Mouse (Mus musculus): ENCODE data around the gene Tmem104. TPM values are rescaled to one million over a fixed set of nuclear protein-coding genes. Genes with fewer than 3 reads are reported as not detected.
A peak's percentile ranks its signal among the peaks of the same experiment; 100 is the strongest.

Gene Tmem104
- polyA plus RNA-seq, 1 experiment from 2014 or later = 8.4 TPM

DNA sequence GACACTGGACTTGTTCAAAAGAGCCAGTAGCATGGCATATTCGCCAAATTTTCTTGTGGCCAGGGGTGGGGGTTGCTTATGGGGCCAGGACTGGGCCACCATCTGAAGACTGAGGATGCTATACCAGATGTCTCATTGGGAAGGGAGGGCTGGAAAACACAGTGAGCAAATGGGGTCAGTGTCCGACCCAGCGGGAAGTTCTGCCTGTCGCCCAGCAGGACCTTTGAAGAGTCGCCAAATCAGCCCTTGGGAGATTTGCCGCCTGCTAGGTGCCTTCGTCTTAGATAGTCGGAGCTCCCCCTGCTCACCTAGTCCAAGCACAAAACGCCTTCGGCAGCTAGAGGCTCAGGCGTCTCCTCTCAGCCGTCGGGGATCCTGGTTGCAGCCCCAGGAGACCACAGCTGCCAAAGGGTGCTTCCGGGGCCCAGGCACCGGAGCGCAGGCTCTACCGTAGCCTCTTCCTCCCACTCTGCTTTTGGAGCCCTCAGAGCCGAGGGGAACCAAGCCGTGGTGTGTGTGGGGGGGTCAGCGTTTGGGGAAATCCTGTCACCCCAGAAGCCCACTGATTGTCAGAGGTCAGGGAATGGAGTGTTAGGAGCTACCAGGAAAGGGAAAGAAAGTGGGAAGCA lies 78.6 kb downstream of the Tmem104 start:
- H3K4me2 ChIP-seq = peak overlapping the region; percentile 89
- no peak for ATAC-seq (ENCODE audit: insufficient number of reproducible peaks, low FRiP score)
- H3K4me1 ChIP-seq (replicated peaks) = peaks cover 27% of the 10 kb centered on the region
- H3K36me3 ChIP-seq = peaks cover 13% of the 10 kb centered on the region
- 4% methylated on average over 20 of the region's 20 CpGs for WGBS
- no peak overlapping the region for H3K9ac ChIP-seq
- no peak overlapping the region for H3K27ac ChIP-seq (ENCODE audit: poor library complexity, severe bottlenecking)
- H3K27me3 ChIP-seq (replicated peaks) = peaks cover 91% of the 10 kb centered on the region
- H3K9me3 ChIP-seq (replicated peaks) = no peaks in the 10 kb centered on the region
- peak overlapping the region; percentile 50 for H3K4me3 ChIP-seq

DNA sequence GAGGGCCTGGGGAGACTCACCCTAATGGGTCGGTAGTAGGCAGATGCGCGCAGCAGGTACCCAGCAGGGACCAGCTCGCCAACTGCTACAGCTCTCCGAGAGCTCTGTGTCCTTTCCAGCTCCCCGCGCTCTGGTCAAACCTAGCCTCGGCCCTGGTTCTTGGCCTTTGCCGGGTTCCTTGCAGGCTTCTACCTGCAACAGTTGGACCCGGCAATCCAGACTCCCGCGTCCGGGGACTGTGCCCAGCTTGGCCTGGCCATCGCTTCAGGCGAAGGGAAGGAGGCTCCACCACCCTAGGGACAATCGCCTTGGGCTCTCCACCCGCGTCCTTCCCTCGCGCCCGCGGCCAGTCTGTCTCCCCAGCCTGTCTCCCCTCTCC lies 79.1 kb downstream of the Tmem104 start:
- Histone ChIP-seq H3K9me3 (replicated peaks) (no peaks in the 10 kb centered on the region), H3K4me2 (peak overlapping the region; percentile 89), H3K4me3 (peak overlapping the region; percentile 50), H3K9ac (peak overlapping the region; percentile 69; the same call in 1 of the 2 replicates), H3K27me3 (replicated peaks) (peaks cover 86% of the 10 kb centered on the region), H3K27ac (ENCODE audit: poor library complexity, severe bottlenecking) (no peak overlapping the region), H3K4me1 (replicated peaks) (peaks cover 27% of the 10 kb centered on the region), H3K36me3 (peaks cover 13% of the 10 kb centered on the region)
- 0% methylated on average over 22 of the region's 22 CpGs for WGBS
- ATAC-seq (ENCODE audit: insufficient number of reproducible peaks, low FRiP score) = no peak

DNA sequence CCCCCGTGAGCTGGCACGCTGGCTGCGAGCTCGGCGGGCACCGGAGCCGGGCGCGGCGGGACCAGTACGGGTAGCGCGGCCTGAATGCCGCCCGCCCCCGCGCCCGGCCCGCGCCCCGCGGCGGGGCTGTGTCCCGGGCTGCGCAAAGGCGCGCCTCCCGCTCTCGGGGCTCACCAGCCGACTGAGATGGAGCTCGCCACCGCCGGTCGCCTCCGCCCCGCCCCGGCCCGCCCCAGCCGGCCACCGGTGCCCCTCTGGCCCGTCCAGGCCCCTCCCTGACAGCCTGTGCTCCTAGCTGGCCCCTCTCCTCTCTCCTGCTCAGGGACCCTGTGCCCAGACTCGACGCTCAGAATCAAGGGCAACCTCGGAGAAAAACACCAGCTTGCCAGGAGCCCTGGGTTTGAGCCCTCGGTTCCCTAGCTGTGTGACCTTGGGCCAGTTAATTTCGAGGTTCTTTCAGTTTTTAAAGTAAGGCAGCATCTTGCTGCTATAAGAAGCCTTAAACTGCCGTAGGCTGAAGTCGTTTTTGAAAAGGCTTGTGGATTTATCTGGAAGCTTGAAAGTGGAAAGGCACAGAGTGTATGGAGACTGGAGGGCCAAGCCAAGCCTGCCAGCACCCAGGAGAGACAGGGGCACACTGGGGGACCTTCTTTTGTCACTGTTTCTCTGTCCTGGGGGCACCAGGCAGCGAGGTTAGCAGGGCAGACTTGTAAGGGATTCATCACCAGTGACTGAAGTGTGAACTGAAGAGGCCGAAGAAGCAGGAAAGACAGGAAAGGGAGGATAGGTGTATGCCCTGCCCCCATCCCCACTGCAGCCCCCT lies 80.0 kb downstream of the Tmem104 start, which contains the start of gene Grin2c:
Gene Grin2c (minus strand): TSS at position 183 of the 823 bp plus-strand sequence.
- Histone ChIP-seq H3K9me3 (replicated peaks) (no peaks in the 10 kb centered on the region), H3K4me1 (replicated peaks) (peaks cover 27% of the 10 kb centered on the region), H3K27ac (ENCODE audit: poor library complexity, severe bottlenecking) (no peak within 1 kb of the TSS), H3K36me3 (peaks cover 13% of the 10 kb centered on the region), H3K9ac (peak within 1 kb of the TSS; percentile 69), H3K4me2 (peak within 1 kb of the TSS; percentile 89), H3K27me3 (replicated peaks) (peaks cover 84% of the 10 kb centered on the region), H3K4me3 (peak within 1 kb of the TSS; percentile 50)
- no peak for ATAC-seq (ENCODE audit: insufficient number of reproducible peaks, low FRiP score)
- WGBS = 6% methylated on average over 49 of the region's 50 CpGs

DNA sequence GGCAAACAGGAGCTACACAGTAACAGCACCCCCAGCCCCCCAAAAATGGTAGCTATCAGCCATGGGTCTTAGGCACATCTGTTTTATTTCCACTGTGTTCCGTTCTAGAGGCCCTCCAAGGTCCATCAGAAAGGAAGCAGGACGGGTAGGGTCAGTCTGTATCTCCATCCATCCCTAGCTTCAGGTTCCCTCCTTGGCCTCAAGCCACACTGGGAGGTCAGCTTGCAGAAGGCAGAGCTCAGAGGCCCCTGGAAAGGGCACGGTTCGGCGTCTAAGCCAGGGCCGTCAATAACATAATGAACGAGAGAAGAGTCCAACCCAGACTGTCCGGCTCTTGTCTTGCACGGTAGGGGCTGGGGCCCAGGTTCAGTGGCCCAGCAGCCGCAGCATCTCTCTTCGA lies 80.7 kb downstream of the Tmem104 start:
- H3K27ac ChIP-seq (ENCODE audit: poor library complexity, severe bottlenecking) = no peak overlapping the region
- H3K4me3 ChIP-seq = no peak overlapping the region
- H3K36me3 ChIP-seq = peaks cover 13% of the 10 kb centered on the region
- peaks cover 27% of the 10 kb centered on the region for H3K4me1 ChIP-seq (replicated peaks)
- H3K4me2 ChIP-seq = no peak overlapping the region
- 72% methylated on average over 11 of the region's 11 CpGs for WGBS
- peaks cover 77% of the 10 kb centered on the region for H3K27me3 ChIP-seq (replicated peaks)
- H3K9ac ChIP-seq = no peak overlapping the region
- no peaks in the 10 kb centered on the region for H3K9me3 ChIP-seq (replicated peaks)
- ATAC-seq (ENCODE audit: insufficient number of reproducible peaks, low FRiP score) = no peak

DNA sequence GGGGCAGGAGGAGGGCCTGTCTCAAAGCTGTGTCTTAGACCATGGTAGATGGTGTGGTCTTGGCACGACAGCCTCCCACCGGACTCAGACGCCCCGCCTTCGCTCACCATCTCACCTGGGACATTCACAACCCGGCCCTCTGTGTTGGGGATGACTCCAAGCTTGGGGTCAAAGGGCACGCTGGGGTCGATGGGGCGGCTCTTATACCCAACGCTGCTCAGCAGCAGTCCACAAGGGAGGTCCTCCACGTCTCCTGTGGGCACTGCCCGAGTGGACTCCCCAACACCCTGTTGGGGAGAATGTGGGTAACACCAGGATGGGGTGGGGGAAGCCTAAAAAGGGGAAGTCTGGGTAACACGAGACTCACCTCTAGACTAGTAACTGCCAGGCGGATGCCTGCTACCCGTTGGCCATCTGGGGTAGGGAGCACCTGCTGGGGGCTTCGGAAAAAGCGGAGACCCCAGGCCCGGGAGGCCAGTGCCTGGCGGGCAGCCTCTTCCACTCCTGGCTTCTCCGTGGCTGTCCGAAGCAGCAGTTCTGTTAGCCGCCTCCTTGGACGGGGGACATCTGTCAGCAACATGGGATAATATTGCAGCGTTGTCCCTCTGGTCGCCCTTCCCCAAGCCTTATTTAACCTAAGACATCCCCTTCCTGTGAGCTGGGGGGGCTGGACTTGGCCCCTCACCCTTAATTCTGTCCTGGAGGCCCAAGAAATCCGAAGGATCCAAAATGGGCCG lies 82.2 kb downstream of the Tmem104 start:
- Histone ChIP-seq H3K27me3 (replicated peaks) (peaks cover 61% of the 10 kb centered on the region), H3K27ac (ENCODE audit: poor library complexity, severe bottlenecking) (no peak overlapping the region), H3K9ac (no peak overlapping the region), H3K4me2 (no peak overlapping the region), H3K36me3 (peaks cover 13% of the 10 kb centered on the region), H3K4me3 (no peak overlapping the region), H3K4me1 (replicated peaks) (peaks cover 27% of the 10 kb centered on the region), H3K9me3 (replicated peaks) (no peaks in the 10 kb centered on the region)
- ATAC-seq (ENCODE audit: insufficient number of reproducible peaks, low FRiP score) = no peak
- WGBS = 90% methylated on average over 27 of the region's 27 CpGs

DNA sequence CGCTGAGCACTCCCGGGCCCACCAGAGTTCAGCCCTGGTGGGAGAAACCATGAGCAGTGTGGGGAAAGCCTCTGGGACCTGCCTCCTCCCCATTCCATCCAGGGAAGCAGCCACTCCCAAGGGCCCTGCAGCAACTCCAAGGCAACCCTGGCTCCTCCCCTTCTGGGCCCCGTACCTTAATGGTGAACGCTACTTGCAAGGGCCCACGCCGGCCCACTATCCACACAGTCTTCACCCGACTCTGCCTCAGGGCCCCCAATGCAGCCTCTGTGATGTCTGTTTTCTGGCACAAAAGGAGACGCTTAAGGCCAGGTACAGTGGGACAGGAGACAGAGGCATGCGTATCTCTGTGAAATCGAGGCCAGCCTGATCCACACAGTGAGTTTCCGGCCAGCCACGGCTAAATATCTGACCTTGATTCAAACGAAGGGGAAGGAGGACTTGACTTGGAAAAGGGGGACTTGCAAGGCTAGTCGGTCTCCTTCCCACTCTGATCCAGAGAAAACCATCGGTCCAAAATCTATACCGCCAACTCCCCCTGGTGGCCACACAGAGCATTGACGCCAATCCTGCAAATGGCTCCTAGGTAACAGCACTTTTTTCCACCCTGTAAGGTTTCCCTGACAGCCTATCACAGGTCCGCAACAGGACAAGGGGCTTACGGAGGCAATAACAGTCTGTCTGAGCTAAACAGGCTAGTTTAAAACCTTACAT lies 83.0 kb downstream of the Tmem104 start:
- no peaks in the 10 kb centered on the region for H3K9me3 ChIP-seq (replicated peaks)
- no peak overlapping the region for H3K4me2 ChIP-seq
- H3K4me3 ChIP-seq = no peak overlapping the region
- WGBS = 26% methylated on average over 19 of the region's 19 CpGs
- H3K36me3 ChIP-seq = peaks cover 13% of the 10 kb centered on the region
- peaks cover 53% of the 10 kb centered on the region for H3K27me3 ChIP-seq (replicated peaks)
- peaks cover 23% of the 10 kb centered on the region for H3K4me1 ChIP-seq (replicated peaks)
- peak; percentile 19; the same call in 1 of the 2 replicates for ATAC-seq (ENCODE audit: insufficient number of reproducible peaks, low FRiP score)
- H3K27ac ChIP-seq (ENCODE audit: poor library complexity, severe bottlenecking) = no peak overlapping the region
- no peak overlapping the region for H3K9ac ChIP-seq

DNA sequence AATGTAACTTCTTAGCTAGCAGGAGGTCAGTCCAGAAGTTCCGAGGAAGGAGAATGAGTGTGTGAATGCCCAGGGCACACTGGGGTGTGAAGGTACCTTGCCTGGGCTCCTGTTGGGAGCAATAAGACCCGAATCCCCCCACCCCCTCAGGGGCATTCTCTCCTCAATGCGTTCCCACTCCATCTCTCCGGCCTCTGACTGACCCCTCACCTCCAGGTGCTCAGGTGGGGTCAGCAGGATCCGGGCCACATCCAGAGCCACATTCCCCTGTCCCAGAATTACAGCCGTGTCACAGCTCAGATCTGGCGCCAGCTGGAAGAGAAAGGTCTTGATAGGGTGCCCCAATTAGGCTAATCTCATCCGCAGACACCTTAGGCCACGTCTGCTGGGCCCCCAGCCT lies 83.8 kb downstream of the Tmem104 start:
- Histone ChIP-seq H3K9ac (no peak overlapping the region), H3K36me3 (peaks cover 13% of the 10 kb centered on the region), H3K27me3 (replicated peaks) (peaks cover 46% of the 10 kb centered on the region), H3K27ac (ENCODE audit: poor library complexity, severe bottlenecking) (no peak overlapping the region), H3K4me1 (replicated peaks) (peaks cover 23% of the 10 kb centered on the region), H3K4me2 (no peak overlapping the region), H3K9me3 (replicated peaks) (no peaks in the 10 kb centered on the region), H3K4me3 (no peak overlapping the region)
- 73% methylated on average over 9 of the region's 9 CpGs for WGBS
- ATAC-seq (ENCODE audit: insufficient number of reproducible peaks, low FRiP score) = no peak

DNA sequence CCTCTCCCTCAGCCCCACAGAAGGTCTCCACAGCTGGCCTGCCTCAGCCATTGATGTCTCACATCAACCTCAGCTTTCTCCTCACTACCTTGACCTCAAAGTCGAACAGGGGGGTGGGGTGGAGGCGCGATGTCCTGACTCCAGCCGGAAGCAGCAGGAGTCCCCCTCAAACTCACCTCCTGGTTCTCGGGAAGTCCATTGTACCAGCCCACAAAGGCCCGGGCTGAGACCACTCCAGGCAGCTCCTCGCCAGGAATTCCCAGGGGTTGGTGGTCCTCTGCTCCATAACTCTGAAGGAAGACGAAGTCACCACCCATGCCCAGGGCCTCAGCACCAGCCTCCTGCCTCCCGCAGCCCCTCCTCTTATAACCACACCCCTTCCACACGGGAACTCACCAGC lies 84.2 kb downstream of the Tmem104 start:
- H3K9me3 ChIP-seq (replicated peaks) = no peaks in the 10 kb centered on the region
- 67% methylated on average over 10 of the region's 10 CpGs for WGBS
- peaks cover 41% of the 10 kb centered on the region for H3K27me3 ChIP-seq (replicated peaks)
- H3K4me1 ChIP-seq (replicated peaks) = peaks cover 22% of the 10 kb centered on the region
- no peak overlapping the region for H3K4me2 ChIP-seq
- no peak for ATAC-seq (ENCODE audit: insufficient number of reproducible peaks, low FRiP score)
- H3K4me3 ChIP-seq = no peak overlapping the region
- H3K36me3 ChIP-seq = peaks cover 13% of the 10 kb centered on the region
- H3K27ac ChIP-seq (ENCODE audit: poor library complexity, severe bottlenecking) = no peak overlapping the region
- H3K9ac ChIP-seq = no peak overlapping the region

DNA sequence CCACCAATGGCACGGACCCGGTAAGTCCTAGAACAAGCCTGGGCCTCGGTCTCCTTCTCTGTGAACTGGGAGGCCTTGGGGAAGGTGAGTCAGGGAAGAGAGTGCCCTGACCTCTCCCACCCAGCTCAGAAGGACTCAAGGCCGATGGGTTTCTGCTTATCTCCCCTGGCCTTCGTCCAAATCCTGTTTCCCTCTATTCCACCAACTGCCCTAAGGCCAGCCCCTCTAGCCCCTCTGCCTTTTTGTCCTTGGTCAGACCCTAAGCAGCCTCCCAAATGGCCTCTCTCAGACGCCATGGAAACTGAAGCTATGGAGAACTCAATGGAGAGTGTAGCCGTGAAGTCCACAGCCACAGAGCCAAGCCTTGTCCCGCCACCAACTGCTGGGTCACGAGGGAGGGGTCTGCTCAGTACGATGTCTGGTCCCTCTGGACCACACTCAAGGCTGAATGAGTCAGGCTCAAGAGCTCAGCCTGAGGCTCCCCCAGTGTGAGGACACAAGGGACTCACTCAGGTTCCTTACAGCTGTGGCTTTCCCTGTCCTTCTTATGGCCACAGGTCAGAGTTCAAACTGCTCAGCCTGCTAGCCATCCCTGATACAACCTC lies 85.7 kb downstream of the Tmem104 start:
- Histone ChIP-seq H3K9ac (no peak overlapping the region), H3K9me3 (replicated peaks) (no peaks in the 10 kb centered on the region), H3K4me3 (no peak overlapping the region), H3K4me1 (replicated peaks) (peaks cover 18% of the 10 kb centered on the region), H3K27ac (ENCODE audit: poor library complexity, severe bottlenecking) (no peak overlapping the region), H3K36me3 (peaks cover 13% of the 10 kb centered on the region), H3K4me2 (no peak overlapping the region), H3K27me3 (replicated peaks) (peaks cover 26% of the 10 kb centered on the region)
- ATAC-seq (ENCODE audit: insufficient number of reproducible peaks, low FRiP score) = no peak
- WGBS = 64% methylated on average over 10 of the region's 10 CpGs

DNA sequence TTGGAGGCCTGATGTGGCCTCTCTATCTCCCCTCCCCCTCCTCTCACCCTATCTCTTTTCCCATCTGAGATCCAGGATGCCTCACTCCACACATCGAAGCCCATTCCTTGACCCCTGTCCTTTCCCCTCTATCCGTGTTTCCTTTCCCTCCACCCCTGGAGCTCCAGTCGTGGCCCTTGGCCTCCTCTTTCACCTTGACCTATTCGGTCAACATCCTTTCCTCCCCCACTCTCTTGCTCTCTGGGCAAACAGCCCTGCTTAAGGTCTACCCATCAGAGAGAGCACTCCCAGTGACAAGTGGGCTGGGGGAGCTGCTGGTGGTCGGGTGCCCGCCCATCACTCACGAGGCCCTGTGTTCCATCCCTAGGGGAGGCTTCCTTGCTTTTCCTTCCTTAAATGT lies 86.4 kb downstream of the Tmem104 start:
- H3K4me3 ChIP-seq = no peak overlapping the region
- H3K9ac ChIP-seq = no peak overlapping the region
- no peak for ATAC-seq (ENCODE audit: insufficient number of reproducible peaks, low FRiP score)
- H3K4me2 ChIP-seq = no peak overlapping the region
- 64% methylated on average over 7 of the region's 7 CpGs for WGBS
- H3K36me3 ChIP-seq = peaks cover 9% of the 10 kb centered on the region
- no peaks in the 10 kb centered on the region for H3K9me3 ChIP-seq (replicated peaks)
- no peak overlapping the region for H3K27ac ChIP-seq (ENCODE audit: poor library complexity, severe bottlenecking)
- H3K4me1 ChIP-seq (replicated peaks) = peaks cover 20% of the 10 kb centered on the region
- peaks cover 19% of the 10 kb centered on the region for H3K27me3 ChIP-seq (replicated peaks)
